Mouse (Mus musculus) urinary bladder, adult 18-20 months (tissue): ENCODE measurements around the gene Wnt7b.
A peak's percentile ranks its signal among the peaks of the same experiment; 100 is the strongest.

Experiments
- DNase-seq, 2 experiments: peaks; one replicate each; pipeline ENCODE4 v3.0.0; 2022; ENCODE audit warnings: low spot score in 2 of 2, mixed read lengths in 2 of 2

The Wnt7b gene

GRCm38 (mm10) chr15:85601202-85601601 lies 18.9 kb upstream of the Wnt7b start:
- DNase-seq = no peak

DNA sequence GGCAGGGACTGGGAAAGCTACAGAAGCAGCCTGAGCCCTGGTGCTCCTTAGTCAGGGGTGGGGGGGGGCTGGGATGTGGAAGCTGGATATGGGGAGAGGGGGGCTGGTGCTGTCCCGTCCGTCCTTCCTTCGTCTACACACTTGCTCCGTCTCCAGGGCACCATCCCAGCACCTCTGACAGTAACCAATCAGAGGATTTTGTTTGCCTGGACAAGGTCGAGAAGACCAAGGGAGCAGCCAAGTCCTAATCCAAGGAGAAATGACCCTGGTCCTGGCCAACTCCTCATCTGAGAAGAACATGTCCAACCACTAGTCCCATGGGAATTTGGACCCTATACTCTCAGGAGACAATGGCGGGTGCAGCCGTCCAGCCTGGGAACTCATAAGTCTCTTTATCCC lies 18.4 kb upstream of the Wnt7b start:
- no peak for DNase-seq

DNA sequence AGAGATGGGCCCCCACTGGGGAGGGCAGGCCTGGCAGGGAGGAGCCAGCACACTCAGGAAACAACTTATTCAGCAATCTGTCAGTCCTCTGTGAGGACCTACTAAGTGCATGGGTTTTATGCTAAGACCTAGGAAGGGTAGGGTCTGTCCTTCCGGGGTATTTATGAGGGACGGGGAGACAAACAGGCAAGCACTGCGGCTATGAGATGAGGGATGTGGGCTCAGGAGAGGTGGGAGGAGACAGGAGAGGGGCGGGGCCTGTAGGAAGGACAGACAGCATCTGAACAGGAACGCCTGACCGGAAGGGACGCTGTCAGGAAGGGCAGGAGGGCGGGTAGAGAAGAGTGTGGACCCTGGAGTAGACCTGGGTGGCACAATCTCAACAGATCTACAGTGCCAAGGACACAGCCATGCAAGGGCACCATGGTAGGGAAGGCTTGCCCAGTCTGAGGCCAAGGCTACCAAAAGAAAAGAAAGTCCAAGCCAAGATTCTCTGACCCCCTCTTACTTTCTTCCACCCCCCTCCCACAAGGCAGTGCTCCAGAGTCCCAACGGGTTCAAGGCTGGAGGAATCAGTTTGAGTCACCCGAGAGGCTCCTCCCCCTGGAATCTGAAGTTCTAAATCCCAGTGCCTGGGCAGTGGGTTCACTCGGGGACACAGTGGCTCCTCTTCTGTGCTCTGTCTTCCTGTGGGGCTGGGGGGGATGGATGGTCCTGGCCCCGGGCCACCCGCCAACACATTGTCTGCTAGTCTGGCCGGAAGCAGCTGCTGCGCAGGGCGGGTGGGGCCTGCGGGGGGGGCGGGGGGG lies 17.8 kb upstream of the Wnt7b start:
- DNase-seq = peak in 1 of 2 experiments; percentile 48

GRCm38 (mm10) chr15:85598984-85599886 lies 17.0 kb upstream of the Wnt7b start:
- DNase-seq = peak; percentile 54 to 58

DNA sequence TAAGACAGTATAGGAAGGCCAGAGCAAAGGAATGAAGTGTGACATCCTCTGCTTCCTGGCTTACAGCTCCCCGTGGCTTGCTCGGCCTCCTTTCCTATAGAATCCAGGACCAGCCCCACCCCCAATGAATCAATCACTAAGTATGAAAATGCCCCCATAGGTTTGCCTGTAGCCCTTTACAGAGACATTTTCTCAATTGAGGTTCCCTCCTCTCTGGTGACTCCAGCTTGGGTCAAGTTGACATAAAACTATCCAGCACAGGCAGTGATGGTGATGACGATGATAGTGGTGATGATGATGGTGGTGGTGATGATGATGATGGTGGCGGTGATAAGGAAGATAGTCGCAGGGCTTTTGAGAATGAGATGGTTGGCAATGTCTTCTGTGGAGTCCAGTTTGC lies 16.2 kb upstream of the Wnt7b start:
- DNase-seq = no peak

GRCm38 (mm10) chr15:85597403-85597802 lies 15.1 kb upstream of the Wnt7b start:
- no peak for DNase-seq

DNA sequence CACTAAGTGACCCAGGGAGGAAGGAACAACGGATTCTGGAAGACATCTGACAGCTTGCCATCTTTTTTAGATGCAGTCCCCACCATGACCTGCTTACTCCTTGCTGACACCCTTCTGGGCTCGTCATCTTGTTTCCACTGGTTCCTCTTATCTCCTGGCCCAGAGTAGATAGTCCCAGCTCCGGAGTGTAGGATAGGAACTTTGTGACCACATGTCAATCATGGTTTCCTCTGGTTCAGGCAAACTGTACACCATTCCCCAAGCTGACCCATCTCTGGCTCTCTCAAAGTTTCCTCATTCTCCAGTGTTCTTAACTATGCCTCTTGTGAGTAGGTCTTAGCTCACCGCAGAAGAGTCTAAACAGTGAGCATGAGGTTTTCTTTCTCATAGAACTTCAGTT lies 10.4 kb upstream of the Wnt7b start:
- DNase-seq = no peak

DNA sequence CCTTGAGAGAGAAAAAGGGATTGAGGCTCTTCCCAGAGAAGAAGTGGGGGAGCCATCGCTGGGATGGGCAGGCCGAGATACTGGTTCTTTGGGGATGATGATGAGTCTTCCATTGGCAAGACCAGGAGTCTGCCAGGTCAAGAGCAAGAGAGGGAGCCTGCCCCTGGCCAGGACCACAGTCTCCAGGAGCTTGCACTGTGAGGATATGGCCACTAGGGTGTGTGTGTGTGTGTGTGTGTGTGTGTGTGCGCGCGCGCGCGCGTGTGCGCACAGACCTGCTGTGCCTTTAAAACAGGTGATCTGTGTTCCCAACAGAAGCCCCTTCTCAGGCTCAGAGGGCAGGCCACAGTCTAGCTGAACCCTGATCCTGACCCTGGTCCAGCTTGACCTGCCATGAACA lies 8.6 kb upstream of the Wnt7b start:
- DNase-seq = no peak

DNA sequence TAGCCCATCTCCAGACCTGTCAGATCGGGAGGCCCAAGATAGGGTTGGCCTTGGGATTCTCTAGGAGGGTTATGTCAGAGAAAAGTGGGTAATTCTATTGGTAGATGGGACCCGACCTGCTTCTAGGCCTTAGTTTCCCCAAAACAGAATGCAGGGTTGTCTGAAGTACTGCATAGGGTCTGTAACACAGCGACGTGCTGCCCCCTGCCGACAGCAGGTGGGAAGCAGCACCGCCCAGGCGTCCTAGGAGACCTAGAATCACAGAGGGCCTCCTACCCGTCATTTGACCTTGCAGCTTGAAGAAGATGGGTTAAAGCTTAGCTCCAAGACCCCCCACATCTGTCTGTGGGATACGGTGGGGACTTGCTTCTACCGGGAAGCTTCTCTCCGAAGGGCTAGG lies 1.2 kb upstream of the Wnt7b start:
- no peak for DNase-seq

DNA sequence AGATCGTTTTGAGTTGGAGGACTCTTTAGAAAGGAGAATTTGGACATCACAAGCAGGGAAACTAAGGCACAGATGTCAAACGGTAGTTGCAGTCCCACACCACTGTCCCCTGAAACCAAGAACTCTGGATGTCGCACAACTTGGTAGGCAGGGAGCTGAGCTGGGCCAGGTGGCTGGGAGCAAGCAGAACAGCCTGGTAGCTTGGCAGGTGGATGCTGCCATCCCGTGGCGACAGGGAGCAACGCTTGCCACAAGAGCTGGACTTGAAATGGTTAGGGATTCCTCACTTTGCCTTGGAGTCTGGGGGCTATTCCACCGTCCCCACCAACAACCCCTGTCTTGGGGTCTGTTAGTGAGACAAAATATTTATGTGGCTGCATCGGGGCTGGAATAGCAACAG lies 751 bp upstream of the Wnt7b start:
- DNase-seq = peak; percentile 57 to 62

- DNase-seq = peak; percentile 37 to 46
Measured at GRCm38 (mm10) chr15:85581563-85582064, 659 bp downstream of the Wnt7b start.

DNA sequence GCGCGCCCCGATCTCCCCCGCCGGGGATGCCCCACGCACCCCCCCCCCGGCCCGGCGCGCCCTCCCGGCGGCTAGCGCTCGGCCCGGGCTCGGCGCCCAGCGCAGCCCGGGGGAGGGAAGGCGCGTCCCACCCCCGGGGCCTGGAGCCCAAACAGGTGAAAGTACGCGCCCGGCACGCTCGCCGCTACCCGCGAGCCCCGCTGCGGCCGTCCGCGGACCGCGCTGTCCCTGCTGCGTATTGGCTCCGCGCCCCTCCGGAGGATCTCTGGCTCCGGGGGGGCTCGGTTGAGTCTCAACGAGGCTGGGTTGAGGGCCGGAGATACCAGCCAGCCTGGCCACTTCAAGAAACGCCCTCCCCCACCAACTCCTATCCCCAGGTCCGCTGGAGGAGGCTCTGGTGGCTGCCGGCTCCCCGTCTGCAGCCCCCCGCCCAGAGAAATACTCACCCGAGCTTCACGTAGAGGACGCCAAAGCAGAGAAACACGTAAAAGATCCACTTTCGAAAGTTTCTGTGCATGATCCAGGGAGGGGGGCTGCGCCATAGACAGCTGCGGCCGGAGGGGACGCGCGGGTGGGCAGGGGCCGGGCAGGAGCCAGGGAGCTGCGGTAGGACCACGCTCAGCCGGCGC lies 1.2 kb downstream of the Wnt7b start:
- DNase-seq = peak in 1 of 2 experiments; percentile 46

DNA sequence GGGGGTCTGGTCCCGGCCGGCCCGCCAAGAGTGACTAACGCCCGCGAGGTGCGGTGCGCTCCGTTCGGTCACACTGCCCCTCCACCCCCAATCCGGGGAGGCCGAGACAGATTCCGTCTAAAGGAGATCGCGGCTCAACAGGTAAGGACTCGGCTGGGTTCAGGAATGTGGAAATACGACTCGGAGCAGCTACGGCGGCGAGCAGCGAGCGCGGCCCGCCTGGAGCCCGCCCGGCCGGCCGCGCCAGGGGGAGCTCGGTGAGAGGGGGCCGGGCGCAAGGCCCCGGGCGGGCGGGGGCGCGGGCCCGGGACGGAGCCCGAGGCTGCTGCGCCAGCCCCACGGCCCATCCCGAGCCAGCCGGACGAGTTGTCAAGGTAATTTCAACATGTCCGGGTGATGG lies 1.8 kb downstream of the Wnt7b start:
- peak; percentile 41 to 58 for DNase-seq

- no peak for DNase-seq
Measured at GRCm38 (mm10) chr15:85577583-85578460, 4.5 kb downstream of the Wnt7b start.

DNA sequence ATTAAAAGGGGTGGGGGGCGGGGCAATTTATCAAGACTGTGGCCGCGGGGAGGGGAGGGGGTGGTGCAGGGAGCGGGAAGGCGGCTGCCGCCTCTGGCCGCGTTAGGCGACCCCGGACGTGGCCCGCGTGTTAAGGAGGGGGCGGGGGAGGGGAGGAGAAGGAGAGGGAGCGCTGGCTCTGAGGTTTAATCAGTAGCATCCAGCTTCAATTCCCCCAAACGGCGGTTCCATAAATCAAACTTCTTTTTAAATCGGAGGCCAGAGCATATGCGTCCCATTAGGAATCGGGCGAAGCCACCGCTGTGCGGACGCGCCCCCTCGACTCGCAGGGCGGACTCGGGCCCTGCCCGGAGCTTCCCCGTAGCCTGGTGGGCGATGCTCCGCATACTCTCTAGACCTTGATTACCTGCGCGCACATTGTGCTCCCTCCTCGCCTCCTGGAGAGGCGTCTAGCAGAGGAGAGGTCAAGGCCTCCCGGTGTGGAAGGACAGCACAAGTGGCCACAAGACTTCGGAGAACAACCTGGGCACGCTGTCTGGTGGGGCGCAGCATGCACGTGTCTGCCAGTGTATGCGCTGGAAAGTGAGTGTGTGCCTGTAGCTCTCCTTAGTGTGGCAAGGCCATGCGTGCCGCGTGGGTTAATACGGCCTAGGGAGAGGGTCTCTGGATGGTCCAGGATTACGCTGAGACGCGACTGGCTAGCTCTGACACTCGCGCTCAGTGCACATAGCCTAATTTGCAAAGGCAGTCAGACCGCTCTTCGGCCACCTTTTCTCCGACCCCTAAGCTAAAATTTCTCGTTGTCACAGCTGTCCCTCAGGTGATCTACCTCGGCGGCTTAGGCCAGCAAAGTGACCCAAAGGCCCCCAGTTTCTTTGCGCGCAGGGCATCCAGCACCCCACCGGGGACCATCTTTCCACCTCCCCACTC lies 5.5 kb downstream of the Wnt7b start:
- no peak for DNase-seq

GRCm38 (mm10) chr15:85576110-85576509 lies 6.2 kb downstream of the Wnt7b start:
- DNase-seq = no peak

DNA sequence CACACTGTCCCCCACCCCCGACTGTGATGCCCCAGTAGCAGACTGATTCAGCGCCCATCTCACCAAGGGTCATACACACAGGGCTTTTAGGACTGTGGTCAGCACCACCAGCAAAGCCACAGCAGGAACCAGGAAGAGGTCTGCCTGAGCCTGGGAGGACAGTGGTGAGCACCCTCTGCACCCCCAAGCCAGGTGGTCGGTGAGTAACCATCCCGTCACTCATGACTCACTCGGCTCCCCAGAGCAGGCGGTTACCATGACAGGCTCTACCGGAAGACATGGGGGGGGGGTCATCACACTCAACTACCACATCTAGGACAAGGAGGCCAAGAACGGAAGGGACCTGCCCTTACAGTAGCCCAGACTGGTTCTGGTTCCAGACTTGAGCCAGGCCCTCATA lies 7.7 kb downstream of the Wnt7b start:
- DNase-seq = no peak

GRCm38 (mm10) chr15:85574086-85574485 lies 8.2 kb downstream of the Wnt7b start:
- DNase-seq = no peak

GRCm38 (mm10) chr15:85572619-85573254 lies 9.5 kb downstream of the Wnt7b start:
- no peak for DNase-seq
